Mouse (Mus musculus) small intestine, adult 2 months (tissue): ENCODE results near the gene Ankra2.

ENCODE experiments used
- CTCF ChIP-seq: fragments of 200-500 bp; IDR thresholded peaks from 2 replicates; pipeline ENCODE4 v1.5.1; 2012; ENCODE audit warnings: low read depth, mild to moderate bottlenecking, control low read depth, inconsistent platforms, low read length, moderate library complexity, mixed read lengths; ENCODE audit not compliant: insufficient replicate concordance, insufficient read length; ENCODE audit errors: extremely low read depth
- POLR2A ChIP-seq: fragments of 200-500 bp; IDR thresholded peaks from 2 replicates; pipeline ENCODE4 v1.6.1; 2012; ENCODE audit warnings: low read depth, mild to moderate bottlenecking, control low read depth, inconsistent platforms, low read length, moderate library complexity

GRCm38 (mm10) chr13:98313631-98314030 is 50.8 kb downstream of the Ankra2 start:
- no peak for TF ChIP-seq POLR2A
- no peak for TF ChIP-seq CTCF
